In genomic region chr8:72009473-72009872, GRCm38 (mm10) we compare ENCODE assay signal across 12 mouse cellular contexts. TPM values are rescaled to one million over a fixed set of nuclear protein-coding genes. Genes with fewer than 3 reads are reported as not detected.
A peak's percentile ranks its signal among the peaks of the same experiment; 100 is the strongest.
DNase-seq lines count a peak whose midpoint lies in the region; ATAC-seq and TF ChIP-seq lines count a peak whose summit lies in the region.
"Had no signal": no experiment of that assay in that cellular context is flagged by ENCODE, and none has a peak within 500 bp of the region (broad histone marks: within the 10 kb centered on the region; RNA-seq: fewer than 3 reads in every experiment).

Gene Cyp4f18, minus strand, starts transcription at chr8:72009626.

- no peak within 1 kb of the TSS for H3K4me2 ChIP-seq in stomach, postnatal 0 days (replicated peaks; ENCODE audit: low read depth)
- H3K4me2 ChIP-seq: limb, embryonic 13.5 days had no signal

- no peaks in the 10 kb centered on the region for H3K36me3 ChIP-seq in megakaryocyte, embryonic 14.5 days (replicated peaks; ENCODE audit: low read length)
- H3K36me3 ChIP-seq in stomach, postnatal 0 days (ENCODE audit: control insufficient read depth, insufficient read depth, low read length) = no peaks in the 10 kb centered on the region
- H3K36me3 ChIP-seq: limb, embryonic 13.5 days had no signal

- no peak for TF ChIP-seq EP300 in stomach, postnatal 0 days (optimal IDR thresholded peaks at IDR 0.05)

- H3K27ac ChIP-seq in stomach, postnatal 0 days (replicated peaks) = no peak within 1 kb of the TSS
- H3K27ac ChIP-seq: limb, embryonic 13.5 days had no signal

- H3K27me3 ChIP-seq in megakaryocyte, embryonic 14.5 days (replicated peaks) = no peaks in the 10 kb centered on the region
- H3K27me3 ChIP-seq in stomach, postnatal 0 days (ENCODE audit: control insufficient read depth, insufficient read depth, low read length) = no peaks in the 10 kb centered on the region
- H3K27me3 ChIP-seq: limb, embryonic 13.5 days had no signal

- no peak for TF ChIP-seq CTCF in stomach, postnatal 0 days (IDR thresholded peaks at IDR 0.05; ENCODE audit: low read depth)

- no peaks in the 10 kb centered on the region for H3K4me1 ChIP-seq in megakaryocyte, embryonic 14.5 days
- no peaks in the 10 kb centered on the region for H3K4me1 ChIP-seq in stomach, postnatal 0 days (replicated peaks; ENCODE audit: control insufficient read depth, insufficient read depth)
- H3K4me1 ChIP-seq: limb, embryonic 13.5 days had no signal

- peak within 1 kb of the TSS; percentile 29 for H3K4me3 ChIP-seq in megakaryocyte, embryonic 14.5 days (replicated peaks)
- no peak within 1 kb of the TSS for H3K4me3 ChIP-seq in stomach, postnatal 0 days (ENCODE audit: low read depth, low read length)
- H3K4me3 ChIP-seq: limb, embryonic 13.5 days had no signal

- H3K9ac ChIP-seq in stomach, postnatal 0 days (ENCODE audit: low read length) = no peak within 1 kb of the TSS
- H3K9ac ChIP-seq: limb, embryonic 13.5 days had no signal

- 58% methylated on average over 3 of the region's 3 CpGs for WGBS in stomach, postnatal 0 days

- H3K9me3 ChIP-seq in megakaryocyte, embryonic 14.5 days = peaks cover 9% of the 10 kb centered on the region
- no peaks in the 10 kb centered on the region for H3K9me3 ChIP-seq in stomach, postnatal 0 days (ENCODE audit: control insufficient read depth, low read length)
- H3K9me3 ChIP-seq: limb, embryonic 13.5 days had no signal

- peak; percentile 30 for DNase-seq in adrenal gland, postnatal 14 days
- no peak for DNase-seq in adrenal gland, postnatal 10 days
- peak; percentile 28 for DNase-seq in thymus, postnatal 4 days
- DNase-seq in thymus, postnatal 36 days = no peak
- no peak for DNase-seq in stomach, postnatal 0 days (ENCODE audit: low spot score)
- DNase-seq in cerebellum, postnatal 36 days = no peak
- DNase-seq in urinary bladder, adult 2 months (ENCODE audit: low spot score) = no peak
- DNase-seq: kidney, adult 11 months had no signal

- ATAC-seq in stomach, postnatal 0 days (ENCODE audit: low FRiP score, low TSS enrichment) = 0 out of 2 replicates have a peak, but pooled peaks have one; percentile 35

RNA-seq across cellular contexts. Expression of gene Cyp4f18, which starts in this region (rescaled TPM):
- total RNA-seq in adrenal gland, postnatal 14 days (2021) = 1.1 and 4.0 TPM in 2 replicates
- 1 to 10 TPM; 1.7 to 1.8 TPM for total RNA-seq in adrenal gland, postnatal 10 days (2021)
- 5.2 and 6.8 TPM in 2 replicates for polyA plus RNA-seq in megakaryocyte, embryonic 14.5 days (2012; ENCODE audit: insufficient read depth, low replicate concordance)
- polyA plus RNA-seq in stomach, postnatal 0 days (2015; fragmentation: Nextera tagmentation; extraction: Ambion mirVana) = 1.3 and 1.4 TPM in 2 replicates
- polyA plus RNA-seq in urinary bladder, adult 2 months (2012; rRNA removed) = 3.6 TPM in 2 replicates
- total RNA-seq: layer of hippocampus, adult 8-10 months; midbrain, postnatal 0 days had no signal

Comparison
In these comparisons a context has a peak if more than half of its experiments do, and no peak if none do; other contexts are left out.
1. DNase-seq: peak in adrenal gland, postnatal 14 days (single experiment) and thymus, postnatal 4 days (single experiment); none in adrenal gland, postnatal 10 days (single experiment), thymus, postnatal 36 days (0 of 2), stomach, postnatal 0 days (single experiment), cerebellum, postnatal 36 days (0 of 2) and urinary bladder, adult 2 months (single experiment).